In genomic region chr6:8484437-8485275, GRCm38 (mm10) we compare ENCODE assay signal across 13 mouse cellular contexts. TPM values are rescaled to one million over a fixed set of nuclear protein-coding genes. Genes with fewer than 3 reads are reported as not detected.
DNase-seq lines count a peak whose midpoint lies in the region; ATAC-seq and TF ChIP-seq lines count a peak whose summit lies in the region.
"Had no signal": no experiment of that assay in that cellular context is flagged by ENCODE, and none has a peak within 500 bp of the region (broad histone marks: within the 10 kb centered on the region; RNA-seq: fewer than 3 reads in every experiment).

No protein-coding gene starts in this region.

- dilution Hi-C loops in CH12.LX (cut with MboI; ENCODE audit: extremely low pct_ligation_motif_present, extremely low pct_unique_long_range_greater_than_20kb, low sequenced_read_pairs) = no loop called here

- no peaks in the 10 kb centered on the region for H3K9me3 ChIP-seq in CH12.LX (replicated peaks; ENCODE audit: low read length)
- H3K9me3 ChIP-seq: limb, embryonic 15.5 days; midbrain, embryonic 15.5 days had no signal

- ATAC-seq in inflammation-experienced regulatory T-cells, adult 6 months = peak; percentile 0
- ATAC-seq: midbrain, embryonic 15.5 days had no signal

- DNase-seq in 416B (ENCODE audit: low read depth) (peak; percentile 28), CH12.LX (ENCODE audit: extremely low read depth) (no peak), MN1 (ENCODE audit: low spot score) (no peak)
- DNase-seq in right cerebral cortex, postnatal 25 days = no peak
- DNase-seq in adrenal gland, postnatal 36 days = no peak
- DNase-seq: cerebellum, postnatal 36 days; gastrocnemius, adult 2 months; kidney, adult 8-10 months; layer of hippocampus, postnatal 36 days had no signal

- TF ChIP-seq POLR2A in CH12.LX (IDR thresholded peaks at IDR 0.05; ENCODE audit: low read depth, low read length) = no peak; the same call in 1 of the 2 replicates
- no peak for TF ChIP-seq POLR2A in small intestine, adult 2 months (IDR thresholded peaks at IDR 0.05; ENCODE audit: low read depth, low read length)

- no peak for TF ChIP-seq CTCF in CH12.LX (conservative IDR thresholded peaks at IDR 0.05 in 1 of 2, IDR thresholded peaks at IDR 0.05 in 1 of 2; ENCODE audit: low read depth in 2 of 2, low read length in 2 of 2)
- TF ChIP-seq CTCF in small intestine, adult 2 months (IDR thresholded peaks at IDR 0.05; ENCODE audit: extremely low read depth, insufficient read length, insufficient replicate concordance, low read depth, low read length) = no peak

- peak overlapping the region; percentile 48 for H3K4me2 ChIP-seq in CH12.LX (ENCODE audit: insufficient read depth, low read depth, poor library complexity, severe bottlenecking)
- H3K4me2 ChIP-seq: limb, embryonic 15.5 days; midbrain, embryonic 15.5 days had no signal

- 76% methylated on average over 17 of the region's 17 CpGs for WGBS in small intestine, adult 2 months

- in situ Hi-C loops in CH12.LX (cut with MboI; ENCODE audit: low pct_ligation_motif_present, low pct_unique_long_range_greater_than_20kb, low sequenced_read_pairs) = no loop called here

- H3K9ac ChIP-seq in CH12.LX (ENCODE audit: insufficient read depth, low read depth) = peak overlapping the region; percentile 45
- H3K9ac ChIP-seq: limb, embryonic 15.5 days; midbrain, embryonic 15.5 days had no signal

- no peaks in the 10 kb centered on the region for H3K79me2 ChIP-seq in CH12.LX (replicated peaks; ENCODE audit: control insufficient read depth, extremely low read depth, insufficient read depth, poor library complexity, severe bottlenecking)

- H3K27me3 ChIP-seq in CH12.LX (replicated peaks) = no peaks in the 10 kb centered on the region
- H3K27me3 ChIP-seq in small intestine, adult 2 months (ENCODE audit: control insufficient read depth, insufficient read depth, low read length) = no peaks in the 10 kb centered on the region
- H3K27me3 ChIP-seq: limb, embryonic 15.5 days; midbrain, embryonic 15.5 days had no signal

- peak overlapping the region in 1 of 3 experiments; percentile 9 for H3K4me3 ChIP-seq in CH12.LX (replicated peaks in 1 of 3; ENCODE audit: low read depth in 2 of 3, low read length in 2 of 3, poor library complexity in 1 of 3)
- H3K4me3 ChIP-seq in small intestine, adult 2 months (ENCODE audit: low read depth, low read length) = no peak overlapping the region
- H3K4me3 ChIP-seq: gastrocnemius, adult 2 months; limb, embryonic 15.5 days; midbrain, embryonic 15.5 days had no signal

- H3K4me1 ChIP-seq in CH12.LX (ENCODE audit: control insufficient read depth in 1 of 2, insufficient read depth in 2 of 2) = peaks cover 10 to 54% of the 10 kb centered on the region in 2 experiments
- peaks cover 2% of the 10 kb centered on the region; the same call in 1 of the 2 replicates for H3K4me1 ChIP-seq in small intestine, adult 2 months (ENCODE audit: control insufficient read depth, insufficient read depth, insufficient read length, low read length)
- H3K4me1 ChIP-seq: limb, embryonic 15.5 days had no signal

- TF ChIP-seq RAD21 in CH12.LX (IDR thresholded peaks at IDR 0.05; ENCODE audit: low read depth, low read length) = no peak

- TF ChIP-seq EP300 in CH12.LX (IDR thresholded peaks at IDR 0.05; ENCODE audit: low read length) = no peak

- H3K27ac ChIP-seq in CH12.LX (ENCODE audit: insufficient read depth, low read depth) = peak overlapping the region; percentile 92
- H3K27ac ChIP-seq in small intestine, adult 2 months (ENCODE audit: insufficient read depth, low read depth, low read length) = peak overlapping the region; percentile 76
- H3K27ac ChIP-seq: gastrocnemius, adult 2 months; limb, embryonic 15.5 days; midbrain, embryonic 15.5 days had no signal

- no peaks in the 10 kb centered on the region for H3K36me3 ChIP-seq in CH12.LX (replicated peaks in 1 of 2; ENCODE audit: control insufficient read depth in 1 of 2, insufficient read depth in 1 of 2, low read length in 1 of 2)
- H3K36me3 ChIP-seq in small intestine, adult 2 months (ENCODE audit: control insufficient read depth, insufficient read depth, low read length) = no peaks in the 10 kb centered on the region
- H3K36me3 ChIP-seq: limb, embryonic 15.5 days; midbrain, embryonic 15.5 days had no signal

TF ChIP-seq in CH12.LX, 34 proteins besides CTCF, POLR2A, EP300 and RAD21:
- TF ChIP-seq MXI1 (IDR thresholded peaks at IDR 0.05; ENCODE audit: low read depth, low read length) (no peak; the same call in 1 of the 2 replicates), USF1 (IDR thresholded peaks at IDR 0.05; ENCODE audit: low read depth, low read length) (no peak), IRF4 (IDR thresholded peaks at IDR 0.05; ENCODE audit: low read depth, low read length) (no peak), MYC (IDR thresholded peaks at IDR 0.05; ENCODE audit: low read depth, low read length) (no peak), BHLHE40 (IDR thresholded peaks at IDR 0.05; ENCODE audit: low read depth, low read length) (no peak), PAX5 (IDR thresholded peaks at IDR 0.05; ENCODE audit: low read length) (no peak), NRF1 (IDR thresholded peaks at IDR 0.05; ENCODE audit: low read depth, low read length) (no peak), SMC3 (IDR thresholded peaks at IDR 0.05; ENCODE audit: low read depth, low read length) (no peak), RCOR1 (conservative IDR thresholded peaks at IDR 0.05; ENCODE audit: low read depth, low read length) (no peak), JUND (conservative IDR thresholded peaks at IDR 0.05; ENCODE audit: low read depth, low read length) (no peak), CHD2 (IDR thresholded peaks at IDR 0.05; ENCODE audit: low read length) (no peak), CHD1 (IDR thresholded peaks at IDR 0.05; ENCODE audit: low read depth, low read length) (peak; percentile 49; the same call in 1 of the 2 replicates), ELF1 (IDR thresholded peaks at IDR 0.05; ENCODE audit: low read depth, low read length) (no peak), ZNF384 (IDR thresholded peaks at IDR 0.05; ENCODE audit: low read depth, low read length) (peak; percentile 83), MAX (IDR thresholded peaks at IDR 0.05; ENCODE audit: low read length) (peak; percentile 31; the same call in 1 of the 2 replicates), NELFE (IDR thresholded peaks at IDR 0.05; ENCODE audit: low read depth, low read length) (no peak), HCFC1 (IDR thresholded peaks at IDR 0.05; ENCODE audit: low read depth, low read length) (peak; percentile 19; the same call in 1 of the 2 replicates), ZMIZ1 (IDR thresholded peaks at IDR 0.05; ENCODE audit: low read depth, low read length) (no peak), POLR2AphosphoS2 (IDR thresholded peaks at IDR 0.05; ENCODE audit: low read depth, low read length) (no peak; the same call in 1 of the 2 replicates), KAT2A (IDR thresholded peaks at IDR 0.05; ENCODE audit: insufficient replicate concordance, low read length) (no peak), TBP (conservative IDR thresholded peaks at IDR 0.05; ENCODE audit: low read depth, low read length) (0 out of 2 replicates have a peak, but pooled peaks have one; percentile 12), GABPA (IDR thresholded peaks at IDR 0.05; ENCODE audit: insufficient replicate concordance, low read depth, low read length) (no peak), TCF12 (IDR thresholded peaks at IDR 0.05; ENCODE audit: low read depth, low read length) (no peak), MEF2A (IDR thresholded peaks at IDR 0.05; ENCODE audit: borderline replicate concordance, low read depth, low read length) (no peak; the same call in 1 of the 2 replicates), SIN3A (IDR thresholded peaks at IDR 0.05; ENCODE audit: low read length) (no peak), ZKSCAN1 (IDR thresholded peaks at IDR 0.05; ENCODE audit: borderline replicate concordance, low read depth, low read length) (no peak), USF2 (conservative IDR thresholded peaks at IDR 0.05; ENCODE audit: low read depth, low read length) (no peak), MAFK (IDR thresholded peaks at IDR 0.05; ENCODE audit: insufficient replicate concordance, low read length) (peak; percentile 6; the same call in 1 of the 2 replicates), UBTF (IDR thresholded peaks at IDR 0.05; ENCODE audit: low read depth, low read length) (no peak), E2F4 (IDR thresholded peaks at IDR 0.05; ENCODE audit: insufficient replicate concordance, low read depth, low read length) (no peak), ETS1 (conservative IDR thresholded peaks at IDR 0.05; ENCODE audit: low read depth, low read length) (no peak), MAZ (IDR thresholded peaks at IDR 0.05; ENCODE audit: low read depth, low read length) (no peak), JUN (IDR thresholded peaks at IDR 0.05; ENCODE audit: insufficient read depth, low read depth, low read length) (no peak), ZC3H11A (IDR thresholded peaks at IDR 0.05; ENCODE audit: low read depth, low read length) (no peak)

RNA-seq across cellular contexts. Expression of gene Glcci1, which starts 24.7 kb away (rescaled TPM):
- total RNA-seq in CH12.LX (2012; rRNA removed) = 1.9 and 4.4 TPM in 2 replicates
- total RNA-seq in CH12.LX (2014; rRNA removed) = 2.4 and 2.5 TPM in 2 replicates
- polyA plus RNA-seq in CH12.LX (2012; ENCODE audit: insufficient read length, low read depth) = 3.5 and 4.8 TPM in 2 replicates
- polyA plus RNA-seq in inflammation-experienced regulatory T-cells, adult 6 months (2017; shearing (Covaris generic)) = 10 to 100 TPM; 24.8 to 33.6 (median 30.3) TPM
- 3.2 and 3.5 TPM in 2 replicates for polyA plus RNA-seq in small intestine, adult 2 months (2012; rRNA removed)
- 10 to 100 TPM; 26.8 to 27.3 TPM for total RNA-seq in adrenal gland, postnatal 36 days (2021)
